Mouse (Mus musculus): ENCODE data around the gene Mybpc1. TPM values are rescaled to one million over a fixed set of nuclear protein-coding genes. Genes with fewer than 3 reads are reported as not detected.

Mybpc1 gene
- total and polyA plus RNA-seq, 3 experiments = not detected

DNA sequence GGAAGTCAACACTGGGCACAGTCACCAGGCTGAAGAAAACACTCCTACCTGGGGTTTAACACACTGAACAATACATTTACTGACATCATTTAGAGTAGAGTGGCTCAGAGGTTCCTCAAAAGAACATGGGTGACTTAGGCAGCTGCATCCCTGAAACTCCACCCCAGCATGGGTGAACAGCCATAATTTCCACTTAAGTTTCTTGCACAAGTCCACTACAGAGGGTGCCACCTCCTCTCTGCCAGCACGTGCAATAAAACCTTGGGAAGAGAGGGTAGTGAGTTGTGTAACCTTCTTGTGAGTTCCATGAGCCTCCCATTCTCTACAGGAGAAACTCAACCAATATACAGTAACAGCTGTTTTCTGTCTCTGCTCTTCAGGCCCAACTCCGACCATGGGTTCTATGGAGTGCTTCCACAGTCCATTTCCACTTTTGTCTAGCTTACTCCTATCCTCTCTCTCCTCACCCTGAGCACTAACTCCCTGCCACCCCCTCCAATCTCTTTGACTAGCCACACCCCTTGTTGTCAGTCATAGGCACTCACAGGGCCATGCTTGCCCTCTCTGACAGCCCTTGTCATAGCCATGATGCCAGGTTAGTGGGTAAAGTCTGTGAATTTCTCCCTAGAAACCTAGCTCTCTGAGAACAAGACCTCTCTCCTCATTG lies 25.8 kb upstream of the Mybpc1 start:
- no peak for TF ChIP-seq KAT2A (conservative IDR thresholded peaks at IDR 0.05; ENCODE audit: low read depth, low read length)
- H3K36me3 ChIP-seq (ENCODE audit: control insufficient read depth in 1 of 2, insufficient read depth in 2 of 2, low read length in 2 of 2) = no peaks in the 10 kb centered on the region

GRCm38 (mm10) chr10:88627052-88627451 lies 22.1 kb upstream of the Mybpc1 start:
- Histone ChIP-seq H3K79me2 (ENCODE audit: control insufficient read depth, insufficient read depth, low read length, poor library complexity) (no peaks in the 10 kb centered on the region), H3K27me3 (ENCODE audit: control insufficient read depth in 1 of 2, insufficient read depth in 2 of 2, low read length in 2 of 2) (no peaks in the 10 kb centered on the region), H3K4me3 (ENCODE audit: control insufficient read depth in 1 of 2, insufficient read depth in 1 of 2, low read depth in 2 of 2, low read length in 2 of 2) (no peak overlapping the region), H3K27ac (ENCODE audit: control insufficient read depth, low read depth, low read length) (no peak overlapping the region), H3K36me3 (ENCODE audit: control insufficient read depth in 1 of 2, insufficient read depth in 2 of 2, low read length in 2 of 2) (no peaks in the 10 kb centered on the region), H3K9ac (ENCODE audit: control insufficient read depth, low read depth, low read length, poor library complexity, severe bottlenecking) (no peak overlapping the region), H3K4me1 (ENCODE audit: control insufficient read depth in 1 of 2, insufficient read depth in 2 of 2, low read length in 2 of 2) (no peaks in the 10 kb centered on the region), H3K9me3 (replicated peaks; ENCODE audit: insufficient read depth, low read length) (no peaks in the 10 kb centered on the region)
- no peak for TF ChIP-seq GATA1 (IDR thresholded peaks at IDR 0.05; ENCODE audit: low read depth, low read length)
- no peak for TF ChIP-seq EP300 (IDR thresholded peaks at IDR 0.05; ENCODE audit: low read depth in 1 of 2, low read length in 2 of 2)
- no peak for TF ChIP-seq CHD2 (IDR thresholded peaks at IDR 0.05; ENCODE audit: low read length)
- TF ChIP-seq ZNF384 (IDR thresholded peaks at IDR 0.05; ENCODE audit: low read depth, low read length) = no peak
- no peak for TF ChIP-seq HCFC1 (IDR thresholded peaks at IDR 0.05; ENCODE audit: low read depth, low read length)
- no peak for TF ChIP-seq POLR2A (IDR thresholded peaks at IDR 0.05; ENCODE audit: control insufficient read depth in 1 of 2, insufficient read depth in 1 of 2, low read depth in 1 of 2, low read length in 2 of 2, poor library complexity in 1 of 2)
- TF ChIP-seq MEF2A (IDR thresholded peaks at IDR 0.05; ENCODE audit: extremely low read depth, insufficient replicate concordance, low read depth, low read length, poor library complexity, severe bottlenecking) = no peak
- DNase-seq (ENCODE audit: low read depth, low spot score) = no peak

More for the DNA sequence above, 25.8 kb upstream of the Mybpc1 start:
- Histone ChIP-seq H3K9ac (ENCODE audit: control insufficient read depth, low read depth, low read length, poor library complexity, severe bottlenecking) (no peak overlapping the region), H3K27ac (ENCODE audit: control insufficient read depth, low read depth, low read length) (no peak overlapping the region), H3K9me3 (replicated peaks; ENCODE audit: insufficient read depth, low read length) (no peaks in the 10 kb centered on the region), H3K4me3 (ENCODE audit: control insufficient read depth in 1 of 2, insufficient read depth in 1 of 2, low read depth in 2 of 2, low read length in 2 of 2) (no peak overlapping the region), H3K79me2 (ENCODE audit: control insufficient read depth, insufficient read depth, low read length, poor library complexity) (no peaks in the 10 kb centered on the region), H3K4me1 (ENCODE audit: control insufficient read depth in 1 of 2, insufficient read depth in 2 of 2, low read length in 2 of 2) (no peaks in the 10 kb centered on the region), H3K27me3 (ENCODE audit: control insufficient read depth in 1 of 2, insufficient read depth in 2 of 2, low read length in 2 of 2) (peaks cover 0 to 2% of the 10 kb centered on the region in 2 experiments; a peak in 1 of 4 replicates)
- DNase-seq (ENCODE audit: low read depth, low spot score) = no peak

DNA sequence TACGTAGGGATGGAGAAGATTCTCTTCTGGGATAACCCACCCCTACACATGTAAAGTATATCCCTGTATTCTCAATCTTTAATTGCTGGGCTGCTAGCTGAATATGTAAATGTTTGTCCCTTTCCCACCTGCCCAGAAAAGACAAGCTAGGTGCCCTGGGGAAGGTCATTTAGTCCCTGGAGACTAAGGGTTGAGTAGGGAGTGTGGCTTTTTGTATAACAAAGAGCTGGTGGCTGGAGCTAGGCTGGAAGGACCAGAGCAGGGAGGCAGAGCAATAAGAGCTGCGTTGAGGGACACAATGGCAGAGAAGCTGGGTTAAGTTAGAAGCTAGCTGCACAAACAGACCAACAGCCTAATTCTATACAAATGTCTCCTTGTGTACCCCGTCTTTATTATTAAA lies 21.2 kb upstream of the Mybpc1 start:
- no peak overlapping the region for H3K9ac ChIP-seq (ENCODE audit: control insufficient read depth, low read depth, low read length, poor library complexity, severe bottlenecking)
- no peaks in the 10 kb centered on the region for H3K36me3 ChIP-seq (ENCODE audit: control insufficient read depth in 1 of 2, insufficient read depth in 2 of 2, low read length in 2 of 2)
- no peak for DNase-seq (ENCODE audit: low read depth, low spot score)
- TF ChIP-seq USF1 (IDR thresholded peaks at IDR 0.05; ENCODE audit: low read depth, low read length) (no peak), TBP (IDR thresholded peaks at IDR 0.05; ENCODE audit: low read depth, low read length) (no peak), GABPA (IDR thresholded peaks at IDR 0.05; ENCODE audit: low read depth, low read length) (no peak), HCFC1 (IDR thresholded peaks at IDR 0.05; ENCODE audit: low read depth, low read length) (no peak), POLR2A (IDR thresholded peaks at IDR 0.05; ENCODE audit: control insufficient read depth in 1 of 2, insufficient read depth in 1 of 2, low read depth in 1 of 2, low read length in 2 of 2, poor library complexity in 1 of 2) (no peak)
- H3K9me3 ChIP-seq (replicated peaks; ENCODE audit: insufficient read depth, low read length) = no peaks in the 10 kb centered on the region
- H3K27me3 ChIP-seq (ENCODE audit: control insufficient read depth in 1 of 2, insufficient read depth in 2 of 2, low read length in 2 of 2) = no peaks in the 10 kb centered on the region
- H3K4me3 ChIP-seq (ENCODE audit: control insufficient read depth in 1 of 2, insufficient read depth in 1 of 2, low read depth in 2 of 2, low read length in 2 of 2) = no peak overlapping the region
- no peaks in the 10 kb centered on the region for H3K79me2 ChIP-seq (ENCODE audit: control insufficient read depth, insufficient read depth, low read length, poor library complexity)
- no peak overlapping the region for H3K27ac ChIP-seq (ENCODE audit: control insufficient read depth, low read depth, low read length)
- no peaks in the 10 kb centered on the region for H3K4me1 ChIP-seq (ENCODE audit: control insufficient read depth in 1 of 2, insufficient read depth in 2 of 2, low read length in 2 of 2)
